Mouse (Mus musculus): ENCODE data around the gene Cabin1.

The Cabin1 gene

GRCm38 (mm10) chr10:75766856-75767255 lies 2.7 kb upstream of the Cabin1 start:
- DNase-seq: no peak

DNA sequence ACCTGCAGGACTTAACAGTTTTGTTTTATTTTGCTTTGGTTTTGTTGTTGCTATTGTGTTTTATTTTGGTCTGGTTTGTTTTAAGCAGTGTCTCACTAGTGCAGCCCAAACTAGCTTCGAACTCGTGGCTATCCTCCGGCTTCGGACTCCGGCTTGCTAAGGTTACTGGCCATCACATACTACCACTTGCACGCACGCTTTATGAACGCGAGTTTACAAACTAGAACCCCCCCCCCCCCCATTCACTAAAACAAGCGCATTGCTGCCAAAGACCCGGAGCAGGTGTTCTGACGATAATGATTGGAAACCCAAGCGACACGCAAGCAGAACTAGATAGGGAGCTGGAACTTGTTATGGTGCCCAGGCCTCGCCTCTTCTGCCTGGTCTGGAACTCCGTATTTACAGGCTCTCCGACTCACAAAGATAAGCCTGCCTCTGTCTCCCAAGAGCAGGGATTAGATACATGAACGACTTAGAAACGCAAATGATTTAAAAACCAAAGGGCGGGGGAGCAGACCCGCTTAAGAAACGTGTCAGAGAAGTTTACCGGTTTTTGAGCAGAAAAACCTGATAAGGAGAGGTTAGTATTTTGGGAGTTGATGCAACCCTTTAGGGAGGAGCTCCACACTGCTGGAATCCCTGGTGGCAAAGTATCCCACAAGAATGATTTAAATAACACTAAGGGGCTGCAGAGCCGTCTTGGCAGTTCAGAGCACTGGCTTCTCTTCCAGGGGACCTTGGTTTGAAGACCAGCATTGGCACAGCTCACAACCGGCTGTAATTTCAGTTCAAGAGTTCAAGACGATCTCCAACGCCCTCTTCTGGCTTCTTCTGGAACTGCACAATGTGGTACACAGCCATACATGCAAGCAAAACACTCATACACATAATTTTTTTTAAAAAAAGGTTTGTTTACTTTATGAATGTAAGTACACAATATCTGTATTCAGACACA lies 655 bp upstream of the Cabin1 start:
- DNase-seq: peak; percentile 63 to 68

GRCm38 (mm10) chr10:75762413-75762812 lies 1.7 kb downstream of the Cabin1 start:
- DNase-seq: no peak

DNA sequence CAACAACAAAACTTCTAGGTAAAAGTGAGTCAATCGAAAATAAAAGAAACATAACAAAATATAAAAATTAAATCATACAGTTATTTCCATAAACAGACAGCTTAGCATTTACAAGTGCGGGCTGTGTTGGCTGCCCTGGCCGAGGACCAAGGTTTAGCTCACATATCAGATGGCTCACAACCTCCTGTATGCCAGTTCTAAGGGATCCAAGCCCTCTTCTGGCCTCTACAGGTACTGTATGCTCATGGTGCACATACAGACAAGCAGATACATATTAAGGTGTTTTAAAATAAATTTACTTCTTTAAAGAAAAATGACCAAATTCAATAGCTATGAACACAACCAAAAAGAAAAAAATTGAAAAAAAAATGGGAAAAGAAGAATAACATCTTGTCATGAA lies 3.8 kb downstream of the Cabin1 start:
- DNase-seq: no peak

- no peak for DNase-seq
These were observed 7.4 kb downstream of the Cabin1 start for GRCm38 (mm10) chr10:75756719-75757118.

- DNase-seq: peak; percentile 69 to 76
These were observed 20.1 kb downstream of the Cabin1 start for GRCm38 (mm10) chr10:75744017-75744416.

GRCm38 (mm10) chr10:75743369-75743768 lies 20.8 kb downstream of the Cabin1 start:
- DNase-seq: no peak

- DNase-seq: no peak
These were observed 23.3 kb downstream of the Cabin1 start for GRCm38 (mm10) chr10:75740866-75741265.

GRCm38 (mm10) chr10:75725449-75725848 lies 38.7 kb downstream of the Cabin1 start:
- DNase-seq: no peak

DNA sequence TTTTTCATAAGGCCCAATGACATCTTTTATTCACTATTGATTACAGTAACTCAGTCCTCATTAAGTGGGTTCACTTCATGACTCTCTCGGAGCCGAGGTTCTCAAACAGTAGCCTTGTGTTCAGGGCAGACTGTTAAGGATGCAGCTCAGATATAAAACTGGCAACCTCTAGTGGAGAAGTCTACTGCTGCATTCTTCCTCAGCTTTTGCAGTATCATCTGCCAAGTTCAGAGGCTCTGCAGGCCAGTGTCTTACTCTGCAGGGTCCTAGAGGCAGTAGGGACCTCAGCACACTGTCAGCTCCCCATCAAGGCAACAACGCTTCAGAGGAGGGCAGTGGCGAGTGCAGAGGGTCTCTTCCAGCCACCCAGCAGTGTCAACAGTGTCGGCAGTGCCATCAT lies 43.9 kb downstream of the Cabin1 start:
- no peak for DNase-seq

DNA sequence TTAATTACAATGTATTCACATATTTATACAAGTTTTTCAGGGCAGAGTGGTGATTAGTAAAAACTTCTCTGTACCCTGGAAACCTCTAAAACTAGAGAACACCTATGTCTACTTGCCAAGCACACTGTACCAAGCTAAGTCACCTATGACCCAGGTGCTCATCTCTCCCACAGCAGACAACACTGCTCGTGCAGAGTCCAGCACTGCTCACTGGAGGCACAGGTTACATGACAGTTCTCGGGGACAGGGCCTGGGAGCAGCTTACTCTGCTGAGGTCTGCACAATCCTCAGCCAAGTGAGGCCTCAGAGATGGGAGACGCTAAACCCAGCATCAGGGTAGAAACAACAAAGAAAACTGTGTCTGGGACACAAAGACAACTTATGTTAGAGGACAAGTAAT lies 49.3 kb downstream of the Cabin1 start:
- no peak for DNase-seq

DNA sequence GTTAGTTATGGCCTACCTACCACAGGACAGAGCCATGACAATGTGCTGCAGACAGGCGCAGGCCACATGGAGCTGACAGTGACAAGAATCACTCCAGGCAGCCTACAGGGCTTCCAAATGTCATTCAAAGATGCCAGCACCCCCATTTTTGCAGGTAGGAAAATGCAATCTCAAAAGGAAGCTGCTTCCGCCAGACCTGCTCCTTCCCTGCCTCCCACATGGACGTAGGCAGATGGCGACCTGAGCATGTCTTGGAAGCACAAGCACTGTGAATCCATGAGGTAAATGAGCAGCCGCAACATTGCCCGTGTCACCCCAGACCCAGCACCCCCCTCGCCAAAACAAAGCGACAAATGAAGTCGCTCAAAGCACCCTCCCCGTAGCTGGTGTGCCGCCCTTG lies 51.1 kb downstream of the Cabin1 start:
- no peak for DNase-seq

DNA sequence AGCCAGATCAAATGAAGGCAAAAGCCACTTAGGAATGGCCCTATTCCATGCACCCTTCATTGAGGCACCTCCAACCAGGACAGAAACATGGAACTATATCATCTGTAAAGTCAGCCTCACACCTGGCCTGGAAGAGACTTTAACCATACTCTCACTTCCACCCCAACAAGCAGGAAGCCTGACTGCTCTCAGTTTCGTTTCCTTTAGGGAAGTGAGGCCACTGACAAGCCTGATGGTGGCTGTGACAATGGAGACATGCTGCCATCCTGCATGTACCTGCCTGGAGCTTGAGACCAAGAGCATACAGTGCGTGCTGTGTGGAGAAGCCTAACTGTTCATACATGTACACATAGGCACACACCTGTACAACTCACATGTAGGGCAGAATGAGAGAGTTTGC lies 53.9 kb downstream of the Cabin1 start:
- DNase-seq: no peak

GRCm38 (mm10) chr10:75709261-75709660 lies 54.9 kb downstream of the Cabin1 start:
- DNase-seq: no peak

GRCm38 (mm10) chr10:75708633-75708992 lies 55.5 kb downstream of the Cabin1 start:
- DNase-seq: peak; percentile 22

DNA sequence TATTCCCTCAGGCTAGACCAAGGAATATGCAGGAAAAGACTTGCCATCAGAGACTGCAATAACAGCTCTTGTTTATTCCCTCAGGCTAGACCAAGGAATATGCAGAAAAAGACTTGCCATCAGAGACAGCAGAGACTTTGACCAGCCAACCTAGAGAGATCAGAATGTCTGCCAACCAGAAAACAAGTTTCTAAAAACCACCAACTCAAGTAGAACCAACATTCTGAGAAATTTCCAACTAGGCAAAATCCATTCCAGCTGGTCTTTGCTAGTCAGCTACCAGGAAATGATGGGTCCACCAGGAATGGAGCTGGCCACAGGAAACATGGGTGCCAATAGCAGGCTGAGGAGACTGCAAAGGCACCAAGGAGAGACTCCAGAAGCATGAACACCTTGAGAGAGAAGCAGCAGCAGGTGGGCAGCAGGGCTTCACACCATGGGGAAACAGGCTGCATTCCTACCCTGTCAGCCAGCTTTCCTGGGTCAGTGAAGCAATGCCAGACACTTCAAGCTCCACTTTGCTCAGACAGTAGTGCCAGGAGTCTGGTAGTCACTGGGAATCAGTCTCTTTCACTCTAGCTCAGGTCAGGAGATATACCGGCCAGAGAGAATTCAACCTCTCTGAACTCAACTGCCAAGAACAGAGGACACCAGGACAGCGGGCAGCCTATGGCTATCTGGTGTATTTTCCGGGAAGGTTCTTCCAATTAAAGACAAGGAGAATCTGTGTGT lies 56.1 kb downstream of the Cabin1 start:
- no peak for DNase-seq

GRCm38 (mm10) chr10:75706632-75707216 lies 57.4 kb downstream of the Cabin1 start:
- no peak for DNase-seq

- no peak for DNase-seq
These were observed 58.3 kb downstream of the Cabin1 start for GRCm38 (mm10) chr10:75705681-75706400.

GRCm38 (mm10) chr10:75704212-75705185 lies 59.6 kb downstream of the Cabin1 start:
- no peak for DNase-seq

- DNase-seq: no peak
These were observed 60.6 kb downstream of the Cabin1 start for GRCm38 (mm10) chr10:75703504-75703903.

DNA sequence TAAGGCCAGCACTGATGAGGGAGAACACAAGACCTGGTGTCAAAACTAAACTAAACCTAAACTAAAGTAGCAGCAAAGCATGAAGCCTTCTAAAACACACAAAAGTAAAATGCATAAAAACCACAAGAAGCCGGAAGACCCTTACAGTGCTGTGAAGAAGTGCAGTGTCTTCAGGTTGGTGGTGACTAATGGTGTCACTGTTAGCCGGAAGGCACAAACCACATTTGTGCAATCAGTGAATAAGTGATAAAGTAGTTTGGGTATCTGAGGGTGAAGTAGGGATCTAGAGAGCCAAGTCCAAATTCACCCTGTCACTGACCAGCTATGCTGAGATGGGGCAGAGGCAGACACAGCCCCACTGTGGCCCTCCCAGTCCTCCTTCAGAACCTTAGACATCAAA lies 61.6 kb downstream of the Cabin1 start:
- DNase-seq: no peak

DNA sequence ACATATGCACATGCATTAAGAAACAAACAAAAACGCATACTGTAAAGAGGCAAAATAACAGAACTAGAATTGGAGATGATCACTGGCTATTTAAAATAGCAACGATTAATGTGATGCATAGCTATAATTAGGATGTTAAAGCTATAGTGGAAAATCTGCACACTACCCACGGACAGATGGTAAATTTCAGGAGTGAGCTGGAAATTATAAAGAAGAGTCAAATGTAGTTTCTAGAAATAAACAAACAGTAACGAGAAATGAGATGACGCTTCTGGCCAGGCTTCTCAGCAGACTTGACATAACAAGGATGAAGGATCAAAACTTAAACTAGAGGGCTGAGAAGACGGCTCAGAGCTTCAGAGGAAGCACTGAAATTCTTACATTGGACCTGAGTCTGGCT lies 62.9 kb downstream of the Cabin1 start:
- DNase-seq: no peak
